Mouse (Mus musculus): ENCODE measurements around the gene Chn2.
A peak's percentile ranks its signal among the peaks of the same experiment; 100 is the strongest.

Gene Chn2

GRCm38 (mm10) chr6:54297231-54297630 lies 257.9 kb downstream of the Chn2 start:
- Histone ChIP-seq H3K4me3 (replicated peaks; ENCODE audit: low read length) (no peak overlapping the region), H3K4me1 (replicated peaks; ENCODE audit: low read depth, low read length) (peaks cover 9% of the 10 kb centered on the region), H3K27me3 (ENCODE audit: insufficient read depth, low read length) (no peaks in the 10 kb centered on the region), H3K36me3 (ENCODE audit: insufficient read depth, low read length) (peaks cover 7% of the 10 kb centered on the region; the same call in 1 of the 2 replicates), H3K9me3 (ENCODE audit: low read length) (no peaks in the 10 kb centered on the region)
- TF ChIP-seq CTCF (conservative IDR thresholded peaks at IDR 0.05; ENCODE audit: low read length) (no peak), POU5F1 (IDR thresholded peaks at IDR 0.05; ENCODE audit: borderline replicate concordance, low read length) (no peak), NANOG (IDR thresholded peaks at IDR 0.05; ENCODE audit: borderline replicate concordance, low read length) (no peak)

- TF ChIP-seq CTCF (conservative IDR thresholded peaks at IDR 0.05; ENCODE audit: low read length) (no peak), POU5F1 (IDR thresholded peaks at IDR 0.05; ENCODE audit: borderline replicate concordance, low read length) (no peak), NANOG (IDR thresholded peaks at IDR 0.05; ENCODE audit: borderline replicate concordance, low read length) (no peak)
- H3K27me3 ChIP-seq (ENCODE audit: insufficient read depth, low read length), result no peaks in the 10 kb centered on the region
- no peak overlapping the region for H3K4me3 ChIP-seq (replicated peaks; ENCODE audit: low read length)
- peaks cover 9% of the 10 kb centered on the region for H3K4me1 ChIP-seq (replicated peaks; ENCODE audit: low read depth, low read length)
- no peaks in the 10 kb centered on the region for H3K9me3 ChIP-seq (ENCODE audit: low read length)
- peaks cover 7% of the 10 kb centered on the region; the same call in 1 of the 2 replicates for H3K36me3 ChIP-seq (ENCODE audit: insufficient read depth, low read length)
These were observed 260.1 kb downstream of the Chn2 start for GRCm38 (mm10) chr6:54299417-54299816.

- TF ChIP-seq NANOG (IDR thresholded peaks at IDR 0.05; ENCODE audit: borderline replicate concordance, low read length), result no peak
- TF ChIP-seq POU5F1 (IDR thresholded peaks at IDR 0.05; ENCODE audit: borderline replicate concordance, low read length), result no peak
- no peak for TF ChIP-seq CTCF (conservative IDR thresholded peaks at IDR 0.05; ENCODE audit: low read length)
- no peaks in the 10 kb centered on the region for H3K36me3 ChIP-seq (ENCODE audit: insufficient read depth, low read length)
- no peaks in the 10 kb centered on the region for H3K27me3 ChIP-seq (ENCODE audit: insufficient read depth, low read length)
- no peak overlapping the region for H3K4me3 ChIP-seq (replicated peaks; ENCODE audit: low read length)
- no peaks in the 10 kb centered on the region for H3K4me1 ChIP-seq (replicated peaks; ENCODE audit: low read depth, low read length)
- no peaks in the 10 kb centered on the region for H3K9me3 ChIP-seq (ENCODE audit: low read length)
These were observed 266.4 kb downstream of the Chn2 start for GRCm38 (mm10) chr6:54305777-54306176.

- no peak overlapping the region for H3K4me3 ChIP-seq (replicated peaks; ENCODE audit: low read length)
- no peaks in the 10 kb centered on the region for H3K27me3 ChIP-seq (ENCODE audit: insufficient read depth, low read length)
- no peaks in the 10 kb centered on the region for H3K9me3 ChIP-seq (ENCODE audit: low read length)
- H3K36me3 ChIP-seq (ENCODE audit: insufficient read depth, low read length), result no peaks in the 10 kb centered on the region
- no peak for TF ChIP-seq NANOG (IDR thresholded peaks at IDR 0.05; ENCODE audit: borderline replicate concordance, low read length)
- no peak for TF ChIP-seq POU5F1 (IDR thresholded peaks at IDR 0.05; ENCODE audit: borderline replicate concordance, low read length)
- TF ChIP-seq CTCF (conservative IDR thresholded peaks at IDR 0.05; ENCODE audit: low read length), result no peak
- H3K4me1 ChIP-seq (replicated peaks; ENCODE audit: low read depth, low read length), result peaks cover 4% of the 10 kb centered on the region
These were observed 273.7 kb downstream of the Chn2 start for GRCm38 (mm10) chr6:54313071-54313470.

- Histone ChIP-seq H3K4me1 (replicated peaks; ENCODE audit: low read depth, low read length) (peaks cover 4% of the 10 kb centered on the region), H3K36me3 (ENCODE audit: insufficient read depth, low read length) (no peaks in the 10 kb centered on the region), H3K9me3 (ENCODE audit: low read length) (no peaks in the 10 kb centered on the region), H3K4me3 (replicated peaks; ENCODE audit: low read length) (no peak overlapping the region), H3K27me3 (ENCODE audit: insufficient read depth, low read length) (peaks cover 2% of the 10 kb centered on the region; the same call in 1 of the 2 replicates)
- no peak for TF ChIP-seq NANOG (IDR thresholded peaks at IDR 0.05; ENCODE audit: borderline replicate concordance, low read length)
- TF ChIP-seq POU5F1 (IDR thresholded peaks at IDR 0.05; ENCODE audit: borderline replicate concordance, low read length), result no peak
- no peak for TF ChIP-seq CTCF (conservative IDR thresholded peaks at IDR 0.05; ENCODE audit: low read length)
These were observed 279.3 kb downstream of the Chn2 start for GRCm38 (mm10) chr6:54318618-54319017.

- Histone ChIP-seq H3K9me3 (ENCODE audit: low read length) (no peaks in the 10 kb centered on the region), H3K4me1 (replicated peaks; ENCODE audit: low read depth, low read length) (peaks cover 4% of the 10 kb centered on the region), H3K27me3 (ENCODE audit: insufficient read depth, low read length) (peaks cover 7% of the 10 kb centered on the region; the same call in 1 of the 2 replicates), H3K36me3 (ENCODE audit: insufficient read depth, low read length) (no peaks in the 10 kb centered on the region), H3K4me3 (replicated peaks; ENCODE audit: low read length) (no peak overlapping the region)
- no peak for TF ChIP-seq NANOG (IDR thresholded peaks at IDR 0.05; ENCODE audit: borderline replicate concordance, low read length)
- no peak for TF ChIP-seq CTCF (conservative IDR thresholded peaks at IDR 0.05; ENCODE audit: low read length)
- TF ChIP-seq POU5F1 (IDR thresholded peaks at IDR 0.05; ENCODE audit: borderline replicate concordance, low read length), result no peak
These were observed 279.8 kb downstream of the Chn2 start for GRCm38 (mm10) chr6:54319198-54319597.

GRCm38 (mm10) chr6:54320236-54320635 lies 280.9 kb downstream of the Chn2 start:
- H3K27me3 ChIP-seq (ENCODE audit: insufficient read depth, low read length), result peaks cover 17% of the 10 kb centered on the region
- peaks cover 3% of the 10 kb centered on the region for H3K4me1 ChIP-seq (replicated peaks; ENCODE audit: low read depth, low read length)
- H3K4me3 ChIP-seq (replicated peaks; ENCODE audit: low read length), result no peak overlapping the region
- no peaks in the 10 kb centered on the region for H3K36me3 ChIP-seq (ENCODE audit: insufficient read depth, low read length)
- TF ChIP-seq NANOG (IDR thresholded peaks at IDR 0.05; ENCODE audit: borderline replicate concordance, low read length) (no peak), CTCF (conservative IDR thresholded peaks at IDR 0.05; ENCODE audit: low read length) (no peak), POU5F1 (IDR thresholded peaks at IDR 0.05; ENCODE audit: borderline replicate concordance, low read length) (no peak)
- H3K9me3 ChIP-seq (ENCODE audit: low read length), result no peaks in the 10 kb centered on the region

- H3K36me3 ChIP-seq (ENCODE audit: insufficient read depth, low read length), result no peaks in the 10 kb centered on the region
- H3K4me3 ChIP-seq (replicated peaks; ENCODE audit: low read length), result peak within 1 kb of the TSS; percentile 77
- H3K27me3 ChIP-seq (ENCODE audit: insufficient read depth, low read length), result peaks cover 64% of the 10 kb centered on the region
- peaks cover 34% of the 10 kb centered on the region for H3K4me1 ChIP-seq (replicated peaks; ENCODE audit: low read depth, low read length)
- TF ChIP-seq CTCF (conservative IDR thresholded peaks at IDR 0.05; ENCODE audit: low read length) (no peak), NANOG (IDR thresholded peaks at IDR 0.05; ENCODE audit: borderline replicate concordance, low read length) (no peak), POU5F1 (IDR thresholded peaks at IDR 0.05; ENCODE audit: borderline replicate concordance, low read length) (no peak)
- no peaks in the 10 kb centered on the region for H3K9me3 ChIP-seq (ENCODE audit: low read length)
These were observed 286.0 kb downstream of the Chn2 start, which contains the start of gene Prr15 for GRCm38 (mm10) chr6:54325246-54325885. Gene Prr15, plus strand, starts transcription at chr6:54325835.

All from E14TG2a.4 (cell line).